Mouse (Mus musculus) midbrain, embryonic 13.5 days (tissue): ENCODE results near the gene Wnt11. TPM values are rescaled to one million over a fixed set of nuclear protein-coding genes. Genes with fewer than 3 reads are reported as not detected.

Source experiments
- ATAC-seq: fragments of 200-750 bp; cut with Nextera tagmentation; 2 replicates; pipeline ENCODE4 v1.8.0; 2017; ENCODE audit warnings: mild to moderate bottlenecking, moderate TSS enrichment, moderate library complexity
- H3K27ac ChIP-seq: fragments of 300-500 bp; sonication (generic); 2 replicates; pipeline ENCODE4 v1.5.1; 2015; ENCODE audit warnings: inconsistent platforms, mild to moderate bottlenecking, moderate library complexity
- H3K27me3 ChIP-seq: fragments of 300-500 bp; sonication (generic); 2 replicates; pipeline ENCODE4 v1.6.1; 2015; ENCODE audit warnings: mild to moderate bottlenecking, inconsistent platforms
- H3K36me3 ChIP-seq: fragments of 300-500 bp; sonication (generic); 2 replicates; pipeline ENCODE4 v1.6.1; 2015; ENCODE audit warnings: mild to moderate bottlenecking, inconsistent platforms
- H3K4me1 ChIP-seq: fragments of 300-500 bp; sonication (generic); replicated peaks from 2 replicates; pipeline ENCODE4 v1.6.1; 2015; ENCODE audit warnings: inconsistent platforms
- H3K4me2 ChIP-seq: fragments of 300-500 bp; sonication (generic); replicated peaks from 2 replicates; pipeline ENCODE4 v1.6.1; 2015; ENCODE audit warnings: moderate library complexity, mild to moderate bottlenecking, inconsistent platforms
- H3K4me3 ChIP-seq: fragments of 300-500 bp; sonication (generic); replicated peaks from 2 replicates; pipeline ENCODE4 v1.5.1; 2015; ENCODE audit warnings: mild to moderate bottlenecking, inconsistent platforms
- H3K9ac ChIP-seq: fragments of 300-500 bp; sonication (generic); replicated peaks from 2 replicates; pipeline ENCODE4 v1.6.1; 2015; ENCODE audit warnings: mild to moderate bottlenecking, inconsistent platforms
- H3K9me3 ChIP-seq: fragments of 300-500 bp; sonication (generic); 2 replicates; pipeline ENCODE4 v1.6.1; 2016; ENCODE audit warnings: mild to moderate bottlenecking, inconsistent platforms
- WGBS: fragments of 180-500 bp; shearing (Covaris S2); methylation state at CpG from one replicate; pipeline ENCODE4 v1.1.7; 2015; 5-methylcytosine and 5-hydroxymethylcytosine counted together
- polyA plus RNA-seq: library from polyadenylated mRNA; unstranded; fragments of >200 nt; fragmentation: Nextera tagmentation; extraction: Ambion mirVana; gene quantifications from 2 replicates; pipeline ENCODE4 v1.2.1, GENCODE M21; 2015

Gene Wnt11
- polyA plus RNA-seq, 1 experiment from 2014 or later: 0.69 TPM

DNA sequence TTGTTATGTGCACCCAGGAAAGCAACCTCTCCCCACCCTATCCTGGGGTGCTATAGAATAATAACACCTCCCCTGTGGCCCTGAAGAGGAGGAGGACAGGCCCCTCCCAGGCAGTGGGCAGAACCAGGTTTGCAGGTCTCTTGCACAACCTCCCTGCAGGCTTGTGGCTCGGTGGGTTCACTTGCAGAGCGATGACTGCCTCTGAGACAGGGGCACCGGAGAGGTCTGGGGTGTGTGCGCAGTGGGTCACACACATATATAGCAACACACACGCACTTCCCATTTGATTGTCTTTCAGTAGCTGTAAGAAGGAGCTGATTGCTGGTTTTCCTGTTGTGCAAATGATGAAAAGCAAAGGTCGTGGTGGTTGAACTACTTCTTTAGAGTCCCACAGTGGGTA, 3.6 kb upstream of the Wnt11 start:
- Histone ChIP-seq H3K36me3 (no peaks in the 10 kb centered on the region), H3K4me1 (peaks cover 25% of the 10 kb centered on the region), H3K27me3 (peaks cover 62% of the 10 kb centered on the region), H3K27ac (no peak overlapping the region), H3K9ac (no peak overlapping the region), H3K9me3 (no peaks in the 10 kb centered on the region), H3K4me3 (no peak overlapping the region), H3K4me2 (no peak overlapping the region)
- no peak for ATAC-seq
- 53% methylated on average over 6 of the region's 6 CpGs for WGBS

DNA sequence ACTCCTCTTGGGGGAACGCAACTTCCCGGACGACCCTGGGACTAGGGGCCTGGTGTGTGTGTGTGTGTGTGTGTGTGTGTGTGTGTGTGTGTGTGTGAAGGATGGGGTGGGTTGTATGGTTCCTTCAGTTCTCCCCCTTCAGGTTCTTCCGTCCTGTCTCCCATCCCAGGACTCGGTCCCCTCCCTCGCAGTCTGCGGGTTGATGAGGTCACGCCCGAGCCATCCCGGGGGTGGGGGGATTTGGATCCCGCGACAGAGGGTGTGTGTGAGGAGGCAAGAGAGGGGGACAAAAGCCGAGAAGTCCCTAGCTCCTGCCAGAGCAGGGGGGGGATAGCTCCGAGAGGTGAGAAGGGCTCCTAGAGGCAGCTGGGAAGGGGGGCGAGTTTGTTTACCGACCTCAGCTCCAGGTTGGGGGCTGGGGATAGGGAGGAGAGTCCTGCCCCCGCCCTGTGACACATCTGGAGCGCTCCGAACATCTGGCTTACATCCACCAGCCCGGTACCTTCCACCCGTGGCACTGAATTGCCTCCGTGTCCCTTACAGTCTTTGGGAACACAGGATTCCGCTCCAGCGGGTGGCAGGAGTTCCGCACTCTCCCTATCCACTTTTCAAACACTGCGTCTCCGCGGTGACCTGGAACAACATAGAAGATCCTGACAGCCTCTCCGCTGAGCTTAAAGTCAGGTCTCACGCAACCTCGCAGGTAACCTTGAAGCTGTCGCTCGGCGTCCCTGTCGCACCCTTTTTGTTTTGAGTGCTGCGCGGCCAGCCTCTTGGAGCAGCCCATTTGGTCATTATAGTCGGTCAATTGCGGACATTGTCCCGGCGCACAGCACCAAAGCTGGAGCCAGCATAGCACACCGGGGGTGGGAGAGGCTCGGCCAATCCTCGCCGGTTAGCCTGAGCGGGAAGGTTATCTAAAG, 868 bp downstream of the Wnt11 start:
- peak overlapping the region; percentile 95 for H3K4me2 ChIP-seq
- no peak overlapping the region for H3K27ac ChIP-seq
- ATAC-seq: no peak
- under 1% methylated on average over 42 of the region's 46 CpGs for WGBS
- H3K4me3 ChIP-seq: peak overlapping the region; percentile 52
- no peaks in the 10 kb centered on the region for H3K9me3 ChIP-seq
- H3K36me3 ChIP-seq: no peaks in the 10 kb centered on the region
- peak overlapping the region; percentile 46 for H3K9ac ChIP-seq
- H3K4me1 ChIP-seq: peaks cover 54% of the 10 kb centered on the region
- H3K27me3 ChIP-seq: peaks cover 99% of the 10 kb centered on the region

DNA sequence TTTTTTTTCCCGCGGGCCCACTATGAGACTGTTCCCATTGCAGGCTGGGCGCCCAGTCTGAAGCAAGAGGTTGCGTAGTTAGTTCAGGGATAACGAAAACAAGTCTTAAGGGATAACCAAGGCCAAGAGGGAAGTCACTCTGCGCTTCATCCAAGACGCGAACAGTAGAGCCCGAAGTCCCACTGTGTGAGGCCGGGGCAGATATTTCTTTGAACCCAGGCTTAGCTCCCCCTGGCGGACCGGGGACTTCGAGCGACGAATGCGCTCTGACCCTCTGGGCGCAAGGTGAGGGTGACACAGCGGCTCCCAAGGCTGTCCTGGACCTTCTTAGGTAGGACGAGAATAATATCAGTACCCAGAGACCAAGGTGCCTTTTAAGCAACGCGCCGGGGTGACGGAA, 1.7 kb downstream of the Wnt11 start:
- no peak for ATAC-seq
- peaks cover 99% of the 10 kb centered on the region for H3K27me3 ChIP-seq
- peak overlapping the region; percentile 95 for H3K4me2 ChIP-seq
- H3K36me3 ChIP-seq: no peaks in the 10 kb centered on the region
- H3K27ac ChIP-seq: no peak overlapping the region
- no peaks in the 10 kb centered on the region for H3K9me3 ChIP-seq
- H3K4me1 ChIP-seq: peaks cover 54% of the 10 kb centered on the region
- no peak overlapping the region for H3K9ac ChIP-seq
- 1% methylated on average over 23 of the region's 23 CpGs for whole genome bisulfite sequencing
- peak overlapping the region; percentile 52 for H3K4me3 ChIP-seq

DNA sequence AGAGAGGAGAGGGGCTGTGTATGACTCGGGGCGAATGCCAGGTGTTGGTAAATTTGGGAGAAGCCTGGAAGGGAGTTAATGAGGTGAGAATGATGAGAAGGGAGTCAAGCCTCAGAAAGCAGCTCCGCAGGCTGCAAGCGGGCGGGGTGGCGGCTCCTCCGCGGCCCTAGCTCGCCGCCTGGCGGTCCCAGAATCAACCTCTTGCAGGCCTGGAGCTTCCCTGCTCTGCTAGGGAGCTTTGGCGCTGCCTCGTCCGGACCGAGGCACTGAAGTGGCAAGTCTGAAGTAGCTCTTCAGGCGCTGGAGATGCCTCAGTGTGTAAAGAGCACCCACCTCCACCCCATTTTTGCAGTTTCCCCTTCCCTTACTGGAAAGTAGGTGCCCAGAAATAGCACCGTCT, 3.0 kb downstream of the Wnt11 start:
- H3K9me3 ChIP-seq: no peaks in the 10 kb centered on the region
- H3K4me2 ChIP-seq: peak overlapping the region; percentile 86
- H3K27me3 ChIP-seq: peaks cover 99% of the 10 kb centered on the region
- no peak overlapping the region for H3K27ac ChIP-seq
- H3K9ac ChIP-seq: no peak overlapping the region
- no peaks in the 10 kb centered on the region for H3K36me3 ChIP-seq
- H3K4me3 ChIP-seq: peak overlapping the region; percentile 51
- peaks cover 54% of the 10 kb centered on the region for H3K4me1 ChIP-seq
- peak; percentile 72 for ATAC-seq
- under 1% methylated on average over 17 of the region's 17 CpGs for WGBS

- no peaks in the 10 kb centered on the region for H3K9me3 ChIP-seq
- peak; percentile 50 for ATAC-seq
- H3K27me3 ChIP-seq: peaks cover 97% of the 10 kb centered on the region
- peak overlapping the region; percentile 51 for H3K4me3 ChIP-seq
- WGBS: under 1% methylated on average over 48 of the region's 48 CpGs
- H3K4me2 ChIP-seq: peak overlapping the region; percentile 86
- no peak overlapping the region for H3K27ac ChIP-seq
- no peaks in the 10 kb centered on the region for H3K36me3 ChIP-seq
- peaks cover 60% of the 10 kb centered on the region for H3K4me1 ChIP-seq
- H3K9ac ChIP-seq: peak overlapping the region; percentile 60
Measured at GRCm38 (mm10) chr7:98838729-98839141, 3.8 kb downstream of the Wnt11 start.

DNA sequence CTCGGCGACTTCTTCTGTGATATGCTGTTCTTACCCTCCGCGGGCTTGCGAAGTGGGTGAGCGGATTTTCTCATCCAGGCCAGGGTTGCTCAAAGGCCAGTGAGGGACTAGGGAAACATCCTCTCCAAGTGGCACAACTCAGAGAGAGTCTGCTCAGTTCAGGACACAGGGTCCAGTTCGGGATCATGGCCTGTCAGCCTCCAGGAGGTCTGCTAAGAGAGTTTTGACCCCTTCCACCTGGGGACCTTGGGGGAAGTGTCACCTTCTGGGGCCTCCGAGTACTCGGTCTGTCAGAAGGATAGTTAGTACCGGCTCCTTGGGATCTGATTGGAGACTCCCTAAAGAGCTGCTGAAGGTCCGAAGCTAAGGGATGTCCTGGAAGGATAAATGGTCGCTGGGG, 4.4 kb downstream of the Wnt11 start:
- H3K36me3 ChIP-seq: no peaks in the 10 kb centered on the region
- H3K27me3 ChIP-seq: peaks cover 98% of the 10 kb centered on the region
- no peaks in the 10 kb centered on the region for H3K9me3 ChIP-seq
- ATAC-seq: no peak
- H3K4me1 ChIP-seq: peaks cover 66% of the 10 kb centered on the region
- H3K9ac ChIP-seq: peak overlapping the region; percentile 60
- peak overlapping the region; percentile 86 for H3K4me2 ChIP-seq
- 2% methylated on average over 12 of the region's 12 CpGs for WGBS
- H3K27ac ChIP-seq: no peak overlapping the region
- H3K4me3 ChIP-seq: peak overlapping the region; percentile 51

- Histone ChIP-seq H3K4me1 (peaks cover 51% of the 10 kb centered on the region), H3K27me3 (peaks cover 84% of the 10 kb centered on the region), H3K9ac (no peak overlapping the region), H3K4me3 (no peak overlapping the region), H3K4me2 (no peak overlapping the region), H3K9me3 (no peaks in the 10 kb centered on the region), H3K27ac (no peak overlapping the region), H3K36me3 (no peaks in the 10 kb centered on the region)
- ATAC-seq: no peak
- 36% methylated on average over 3 of the region's 3 CpGs for WGBS
Measured at GRCm38 (mm10) chr7:98840771-98841170, 5.9 kb downstream of the Wnt11 start.

DNA sequence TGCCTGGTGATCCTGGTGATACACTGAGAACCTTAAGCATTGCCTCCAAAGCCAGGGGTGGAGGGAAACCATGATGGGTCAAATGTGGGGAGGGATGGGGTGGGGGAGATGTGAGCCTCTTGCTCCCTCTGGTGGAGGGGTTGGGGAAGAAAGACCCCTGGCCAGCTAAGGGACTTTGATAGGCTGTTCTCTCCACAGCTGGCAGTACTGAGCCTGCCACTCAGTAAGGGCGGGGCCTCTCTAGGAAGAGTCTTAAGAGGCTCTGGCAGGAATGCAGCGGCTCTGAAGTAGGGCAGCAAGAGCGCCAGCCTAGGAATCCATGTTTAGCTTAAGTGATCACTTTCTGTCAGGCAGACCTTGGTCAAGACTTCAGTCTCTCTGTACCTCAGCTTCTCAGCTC, 6.9 kb downstream of the Wnt11 start:
- H3K27ac ChIP-seq: no peak overlapping the region
- H3K9me3 ChIP-seq: no peaks in the 10 kb centered on the region
- H3K4me1 ChIP-seq: peaks cover 41% of the 10 kb centered on the region
- H3K4me2 ChIP-seq: no peak overlapping the region
- no peak for ATAC-seq
- H3K9ac ChIP-seq: no peak overlapping the region
- peaks cover 74% of the 10 kb centered on the region for H3K27me3 ChIP-seq
- H3K4me3 ChIP-seq: no peak overlapping the region
- H3K36me3 ChIP-seq: no peaks in the 10 kb centered on the region
- WGBS: 28% methylated on average over 3 of the region's 3 CpGs

DNA sequence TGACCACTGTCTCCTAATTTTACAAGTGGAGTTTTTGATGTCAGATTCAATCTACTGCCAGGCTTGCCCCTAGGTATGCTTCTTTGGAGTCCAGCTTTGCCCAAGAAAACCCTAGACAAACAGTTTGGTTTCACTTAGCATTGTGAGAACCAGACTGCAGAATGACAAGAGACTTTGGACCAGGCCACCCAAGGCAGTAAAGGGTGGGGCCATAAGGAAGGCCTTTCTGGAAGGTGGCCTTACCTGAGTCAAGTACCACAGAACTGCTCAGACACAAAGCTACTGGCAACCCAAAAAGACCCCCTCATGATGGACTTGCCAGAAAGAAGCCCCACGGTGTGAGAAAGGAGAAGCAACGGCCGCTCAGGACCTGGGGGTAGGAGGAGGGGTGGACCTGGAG, 8.1 kb downstream of the Wnt11 start:
- no peak overlapping the region for H3K4me3 ChIP-seq
- WGBS: 83% methylated on average over 3 of the region's 3 CpGs
- H3K27ac ChIP-seq: no peak overlapping the region
- peaks cover 29% of the 10 kb centered on the region for H3K4me1 ChIP-seq
- peaks cover 62% of the 10 kb centered on the region for H3K27me3 ChIP-seq
- no peak for ATAC-seq
- no peaks in the 10 kb centered on the region for H3K9me3 ChIP-seq
- H3K36me3 ChIP-seq: no peaks in the 10 kb centered on the region
- no peak overlapping the region for H3K9ac ChIP-seq
- H3K4me2 ChIP-seq: no peak overlapping the region

DNA sequence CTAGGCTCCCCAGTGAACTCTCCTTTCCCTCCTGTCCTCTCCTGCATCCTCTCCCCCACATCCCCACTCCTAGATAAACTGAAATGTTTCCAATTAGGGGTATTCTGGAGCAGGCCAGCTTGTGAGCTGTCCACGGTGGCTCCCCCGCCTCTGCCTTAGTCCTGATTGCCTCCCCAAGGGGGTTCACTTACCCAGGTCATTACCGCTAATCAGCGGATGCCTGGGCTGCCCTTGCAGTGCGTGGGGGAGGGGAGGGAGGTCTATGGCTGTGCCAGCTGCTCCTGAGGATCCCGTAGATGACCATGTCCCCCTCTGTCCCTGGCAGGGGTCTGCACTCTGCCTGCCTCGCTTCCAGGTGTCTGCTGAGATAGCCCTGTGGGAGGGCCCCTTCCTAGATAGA, 8.7 kb downstream of the Wnt11 start:
- Histone ChIP-seq H3K27me3 (peaks cover 56% of the 10 kb centered on the region), H3K4me3 (no peak overlapping the region), H3K4me1 (peaks cover 23% of the 10 kb centered on the region), H3K36me3 (no peaks in the 10 kb centered on the region), H3K9me3 (no peaks in the 10 kb centered on the region), H3K4me2 (no peak overlapping the region), H3K27ac (no peak overlapping the region), H3K9ac (no peak overlapping the region)
- WGBS: 19% methylated on average over 7 of the region's 7 CpGs
- peak; percentile 50; the same call in 1 of the 2 replicates for ATAC-seq

DNA sequence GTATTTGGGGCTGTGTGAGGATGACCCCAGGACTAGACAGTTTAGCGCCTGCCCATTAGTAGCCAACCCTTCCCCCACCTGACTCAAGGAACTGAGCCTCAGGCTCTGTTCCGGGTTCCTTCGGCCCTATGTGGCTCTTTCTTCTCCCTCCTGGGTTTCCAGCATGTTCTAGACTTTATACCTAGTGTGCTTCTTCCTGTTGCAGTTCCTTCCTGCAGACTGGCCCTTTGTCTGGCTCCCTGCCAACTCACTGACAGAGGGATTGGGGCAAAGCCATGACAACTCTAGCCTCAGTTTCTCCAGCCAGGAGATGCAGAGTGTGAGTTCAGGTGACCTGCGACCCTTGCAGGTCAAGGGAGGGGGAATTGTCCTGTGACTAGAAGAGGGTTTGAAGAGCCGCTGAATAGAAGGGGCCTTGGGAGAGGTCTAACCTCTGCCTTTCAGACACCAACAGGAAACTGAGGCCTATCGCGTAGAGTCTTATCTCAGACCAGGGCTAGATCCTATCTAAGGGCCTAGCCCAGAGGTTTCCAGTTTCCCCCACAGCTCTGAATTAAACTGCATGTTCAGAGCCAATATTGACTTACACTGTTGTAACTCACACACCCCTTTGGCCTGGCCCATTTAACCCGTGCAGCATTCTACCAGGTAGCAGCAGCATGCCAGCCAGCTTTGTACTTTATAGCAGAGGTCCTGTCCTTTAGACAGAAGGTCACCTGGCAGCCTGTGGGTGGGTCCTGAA, 14.2 kb downstream of the Wnt11 start:
- Histone ChIP-seq H3K4me2 (no peak overlapping the region), H3K27ac (no peak overlapping the region), H3K4me3 (no peak overlapping the region), H3K9me3 (no peaks in the 10 kb centered on the region), H3K36me3 (no peaks in the 10 kb centered on the region), H3K9ac (no peak overlapping the region), H3K27me3 (peaks cover 4% of the 10 kb centered on the region; the same call in 1 of the 2 replicates), H3K4me1 (peaks cover 11% of the 10 kb centered on the region)
- WGBS: 79% methylated on average over 8 of the region's 8 CpGs
- ATAC-seq: no peak

GRCm38 (mm10) chr7:98850388-98850787, 15.5 kb downstream of the Wnt11 start:
- H3K4me1 ChIP-seq: 0 out of 2 replicates have a peak, but pooled peaks cover 8% of the 10 kb centered on the region
- 81% methylated on average over 5 of the region's 5 CpGs for WGBS
- no peak for ATAC-seq
- H3K36me3 ChIP-seq: no peaks in the 10 kb centered on the region
- H3K27ac ChIP-seq: no peak overlapping the region
- H3K27me3 ChIP-seq: no peaks in the 10 kb centered on the region
- H3K9me3 ChIP-seq: no peaks in the 10 kb centered on the region
- no peak overlapping the region for H3K4me3 ChIP-seq
- H3K4me2 ChIP-seq: no peak overlapping the region
- no peak overlapping the region for H3K9ac ChIP-seq
